Mouse (Mus musculus): Measurements from ENCODE around the gene Bicc1.

DNA sequence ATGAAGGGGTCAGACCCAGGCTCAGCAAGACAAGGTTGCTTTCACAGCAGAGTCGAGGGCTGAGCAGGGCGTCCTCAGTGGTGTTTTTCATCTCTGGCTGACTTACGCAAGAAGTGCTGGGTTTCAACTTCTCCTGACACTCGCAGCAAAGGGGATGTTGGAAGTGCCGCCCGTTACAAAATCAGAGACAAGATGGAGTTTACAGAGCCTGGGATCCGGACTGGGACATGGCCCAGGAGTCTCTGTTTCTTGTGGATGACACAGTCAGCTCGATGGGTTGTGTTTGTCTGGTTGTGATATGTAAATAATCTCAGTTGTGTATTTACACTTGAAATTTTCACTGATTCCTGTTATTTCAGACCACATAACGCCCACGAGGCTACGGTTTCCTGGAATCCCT is 33.4 kb upstream of the Bicc1 start:
- TF ChIP-seq POLR2A (IDR thresholded peaks at IDR 0.05; ENCODE audit: low read depth, low read length) (no peak), CTCF (conservative IDR thresholded peaks at IDR 0.05; ENCODE audit: insufficient read depth, insufficient read length, low read depth, low read length) (no peak)
